Mouse (Mus musculus) brain, embryonic 14.5 days (tissue): Measurements from ENCODE around the gene Gm10282.

Experiments
- CTCF ChIP-seq: fragments of 200-500 bp; IDR thresholded peaks from 2 replicates; pipeline ENCODE4 v1.5.1; 2012; ENCODE audit warnings: inconsistent platforms, mild to moderate bottlenecking, moderate library complexity, borderline replicate concordance; ENCODE audit not compliant: insufficient read depth, insufficient read length; ENCODE audit errors: extremely low read depth
- POLR2A ChIP-seq: fragments of 200-500 bp; IDR thresholded peaks from 2 replicates; pipeline ENCODE4 v1.6.1; 2012; ENCODE audit warnings: mild to moderate bottlenecking, inconsistent platforms, borderline replicate concordance; ENCODE audit not compliant: poor library complexity, insufficient read depth, insufficient read length, severe bottlenecking; ENCODE audit errors: extremely low read depth

DNA sequence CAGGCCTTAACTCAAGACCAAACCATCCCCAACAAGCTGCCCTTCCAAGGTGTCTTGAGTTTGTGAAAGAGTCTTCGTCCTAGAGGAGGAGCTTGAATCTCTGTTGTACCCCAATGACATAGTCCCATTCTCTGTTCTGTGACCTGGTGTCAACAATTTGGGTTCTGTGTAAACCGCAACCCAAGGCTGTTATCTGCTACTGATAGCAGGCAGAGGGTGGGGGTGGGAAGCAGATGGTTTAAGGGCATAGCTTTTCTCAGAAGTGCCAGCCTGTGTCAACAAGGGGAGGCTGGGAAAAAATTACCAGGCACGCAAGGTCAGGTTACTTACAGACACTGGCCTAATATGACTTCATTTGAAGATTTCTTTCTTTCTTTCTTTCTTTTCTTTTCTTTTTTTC, 27.8 kb downstream of the Gm10282 start:
- TF ChIP-seq POLR2A: no peak
- no peak for TF ChIP-seq CTCF
